Mouse (Mus musculus): ENCODE results near the gene Enox1. TPM values are rescaled to one million over a fixed set of nuclear protein-coding genes. Genes with fewer than 3 reads are reported as not detected.

Gene Enox1
- polyA plus RNA-seq, 1 experiment = 0.06 TPM

DNA sequence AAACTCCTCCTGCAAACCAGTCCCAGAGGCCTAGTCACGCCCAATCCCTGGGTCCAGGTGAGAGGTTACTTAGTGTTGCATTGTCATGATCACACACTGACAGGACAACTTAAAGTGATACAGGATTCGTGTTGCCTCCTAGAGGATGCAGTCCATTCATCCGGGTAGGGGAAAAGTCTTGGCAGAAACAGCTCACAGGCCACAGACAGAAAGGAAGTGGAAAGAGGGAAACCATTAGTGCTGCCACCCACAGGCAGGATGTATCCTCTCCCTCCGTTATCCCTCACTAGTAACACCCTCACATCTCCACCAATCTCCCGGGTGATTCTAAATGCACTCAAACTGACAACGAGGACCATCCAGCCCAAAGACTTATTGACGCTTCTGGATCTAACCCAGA lies 385.4 kb downstream of the Enox1 start:
- Histone ChIP-seq H3K4me3 (ENCODE audit: extremely low read depth, insufficient read depth, insufficient read length) (no peak overlapping the region), H3K4me1 (ENCODE audit: control insufficient read depth, insufficient read depth, insufficient read length) (peaks cover 2% of the 10 kb centered on the region; the same call in 1 of the 2 replicates), H3K27ac (ENCODE audit: insufficient read depth, low read length) (no peak overlapping the region), H3K27me3 (ENCODE audit: control insufficient read depth, insufficient read depth, low read length) (no peaks in the 10 kb centered on the region), H3K36me3 (ENCODE audit: control insufficient read depth, insufficient read depth, low read length) (no peaks in the 10 kb centered on the region)
- 85% methylated on average over 7 of the region's 7 CpGs for WGBS
- no peak for TF ChIP-seq CTCF (IDR thresholded peaks at IDR 0.05; ENCODE audit: extremely low read depth, insufficient read depth, insufficient read length, insufficient replicate concordance)
- no peak for TF ChIP-seq POLR2A (IDR thresholded peaks at IDR 0.05; ENCODE audit: low read depth, low read length)
- DNase-seq (ENCODE audit: low read depth in 1 of 2, low spot score in 2 of 2) = no peak

GRCm38 (mm10) chr14:77546531-77547274 lies 390.1 kb downstream of the Enox1 start:
- no peak for DNase-seq (ENCODE audit: low read depth in 1 of 2, low spot score in 2 of 2)
- no peaks in the 10 kb centered on the region; the same call in 1 of the 2 replicates for H3K4me1 ChIP-seq (ENCODE audit: control insufficient read depth, insufficient read depth, insufficient read length)
- WGBS = 49% methylated on average over 8 of the region's 8 CpGs
- TF ChIP-seq POLR2A (IDR thresholded peaks at IDR 0.05; ENCODE audit: low read depth, low read length) (no peak), CTCF (IDR thresholded peaks at IDR 0.05; ENCODE audit: extremely low read depth, insufficient read depth, insufficient read length, insufficient replicate concordance) (no peak)
- no peaks in the 10 kb centered on the region for H3K27me3 ChIP-seq (ENCODE audit: control insufficient read depth, insufficient read depth, low read length)
- H3K27ac ChIP-seq (ENCODE audit: insufficient read depth, low read length) = no peak overlapping the region
- H3K4me3 ChIP-seq (ENCODE audit: extremely low read depth, insufficient read depth, insufficient read length) = no peak overlapping the region
- no peaks in the 10 kb centered on the region for H3K36me3 ChIP-seq (ENCODE audit: control insufficient read depth, insufficient read depth, low read length)

GRCm38 (mm10) chr14:77547351-77547750 lies 390.8 kb downstream of the Enox1 start:
- no peak for DNase-seq (ENCODE audit: low read depth in 1 of 2, low spot score in 2 of 2)
- Histone ChIP-seq H3K36me3 (ENCODE audit: control insufficient read depth, insufficient read depth, low read length) (no peaks in the 10 kb centered on the region), H3K4me3 (ENCODE audit: extremely low read depth, insufficient read depth, insufficient read length) (no peak overlapping the region), H3K27me3 (ENCODE audit: control insufficient read depth, insufficient read depth, low read length) (no peaks in the 10 kb centered on the region), H3K4me1 (ENCODE audit: control insufficient read depth, insufficient read depth, insufficient read length) (no peaks in the 10 kb centered on the region; the same call in 1 of the 2 replicates), H3K27ac (ENCODE audit: insufficient read depth, low read length) (no peak overlapping the region)
- 86% methylated on average over 5 of the region's 5 CpGs for WGBS
- TF ChIP-seq POLR2A (IDR thresholded peaks at IDR 0.05; ENCODE audit: low read depth, low read length) (no peak), CTCF (IDR thresholded peaks at IDR 0.05; ENCODE audit: extremely low read depth, insufficient read depth, insufficient read length, insufficient replicate concordance) (no peak)

- 85% methylated on average over 5 of the region's 5 CpGs for WGBS
- Histone ChIP-seq H3K27me3 (ENCODE audit: control insufficient read depth, insufficient read depth, low read length) (no peaks in the 10 kb centered on the region), H3K27ac (ENCODE audit: insufficient read depth, low read length) (no peak overlapping the region), H3K36me3 (ENCODE audit: control insufficient read depth, insufficient read depth, low read length) (no peaks in the 10 kb centered on the region), H3K4me3 (ENCODE audit: extremely low read depth, insufficient read depth, insufficient read length) (no peak overlapping the region), H3K4me1 (ENCODE audit: control insufficient read depth, insufficient read depth, insufficient read length) (no peaks in the 10 kb centered on the region; the same call in 1 of the 2 replicates)
- TF ChIP-seq POLR2A (IDR thresholded peaks at IDR 0.05; ENCODE audit: low read depth, low read length) = no peak
- TF ChIP-seq CTCF (IDR thresholded peaks at IDR 0.05; ENCODE audit: extremely low read depth, insufficient read depth, insufficient read length, insufficient replicate concordance) = no peak
- DNase-seq (ENCODE audit: low read depth in 1 of 2, low spot score in 2 of 2) = no peak
These were observed 392.4 kb downstream of the Enox1 start for GRCm38 (mm10) chr14:77548963-77549362.

- TF ChIP-seq POLR2A (IDR thresholded peaks at IDR 0.05; ENCODE audit: low read depth, low read length) (no peak), CTCF (IDR thresholded peaks at IDR 0.05; ENCODE audit: extremely low read depth, insufficient read depth, insufficient read length, insufficient replicate concordance) (no peak)
- no peaks in the 10 kb centered on the region for H3K36me3 ChIP-seq (ENCODE audit: control insufficient read depth, insufficient read depth, low read length)
- H3K4me1 ChIP-seq (ENCODE audit: control insufficient read depth, insufficient read depth, insufficient read length) = no peaks in the 10 kb centered on the region
- H3K4me3 ChIP-seq (ENCODE audit: extremely low read depth, insufficient read depth, insufficient read length) = no peak overlapping the region
- H3K27me3 ChIP-seq (ENCODE audit: control insufficient read depth, insufficient read depth, low read length) = no peaks in the 10 kb centered on the region
- no peak for DNase-seq (ENCODE audit: low read depth in 1 of 2, low spot score in 2 of 2)
- 82% methylated on average over 7 of the region's 7 CpGs for WGBS
- H3K27ac ChIP-seq (ENCODE audit: insufficient read depth, low read length) = no peak overlapping the region
These were observed 401.0 kb downstream of the Enox1 start for GRCm38 (mm10) chr14:77557446-77558070.

DNA sequence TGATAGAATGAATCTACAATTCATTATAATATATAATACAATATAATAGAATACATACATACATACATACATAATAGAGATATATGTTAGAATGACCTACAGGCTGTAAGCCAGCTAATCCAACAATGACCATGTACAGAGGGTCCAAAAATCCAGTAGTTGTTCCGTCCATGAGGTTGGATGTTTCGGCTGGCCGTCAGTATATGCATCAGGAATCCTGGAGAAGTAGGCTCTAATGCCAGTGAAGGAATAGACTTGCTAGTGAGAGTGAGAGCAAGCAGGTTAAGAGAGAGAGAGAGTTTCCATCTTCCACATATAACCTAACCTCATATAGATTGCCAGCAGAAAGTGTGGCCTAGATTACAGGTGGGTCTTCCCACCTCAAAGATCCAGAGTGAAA lies 402.3 kb downstream of the Enox1 start:
- Histone ChIP-seq H3K27ac (ENCODE audit: insufficient read depth, low read length) (no peak overlapping the region), H3K27me3 (ENCODE audit: control insufficient read depth, insufficient read depth, low read length) (no peaks in the 10 kb centered on the region), H3K4me3 (ENCODE audit: extremely low read depth, insufficient read depth, insufficient read length) (no peak overlapping the region), H3K36me3 (ENCODE audit: control insufficient read depth, insufficient read depth, low read length) (no peaks in the 10 kb centered on the region), H3K4me1 (ENCODE audit: control insufficient read depth, insufficient read depth, insufficient read length) (no peaks in the 10 kb centered on the region)
- no peak for DNase-seq (ENCODE audit: low read depth in 1 of 2, low spot score in 2 of 2)
- TF ChIP-seq CTCF (IDR thresholded peaks at IDR 0.05; ENCODE audit: extremely low read depth, insufficient read depth, insufficient read length, insufficient replicate concordance) (no peak), POLR2A (IDR thresholded peaks at IDR 0.05; ENCODE audit: low read depth, low read length) (no peak)
- WGBS = 94% methylated on average over 3 of the region's 3 CpGs

GRCm38 (mm10) chr14:77559792-77560191 lies 403.2 kb downstream of the Enox1 start:
- 82% methylated on average over 5 of the region's 5 CpGs for WGBS
- Histone ChIP-seq H3K4me1 (ENCODE audit: control insufficient read depth, insufficient read depth, insufficient read length) (no peaks in the 10 kb centered on the region), H3K4me3 (ENCODE audit: extremely low read depth, insufficient read depth, insufficient read length) (no peak overlapping the region), H3K27me3 (ENCODE audit: control insufficient read depth, insufficient read depth, low read length) (no peaks in the 10 kb centered on the region), H3K36me3 (ENCODE audit: control insufficient read depth, insufficient read depth, low read length) (no peaks in the 10 kb centered on the region), H3K27ac (ENCODE audit: insufficient read depth, low read length) (no peak overlapping the region)
- TF ChIP-seq POLR2A (IDR thresholded peaks at IDR 0.05; ENCODE audit: low read depth, low read length) (no peak), CTCF (IDR thresholded peaks at IDR 0.05; ENCODE audit: extremely low read depth, insufficient read depth, insufficient read length, insufficient replicate concordance) (no peak)
- no peak for DNase-seq (ENCODE audit: low read depth in 1 of 2, low spot score in 2 of 2)

All from spleen, adult 2 months (tissue).